Mouse (Mus musculus) Muller cell, postnatal 12 days (primary cell): Measurements from ENCODE around the gene Tmem189.

Experiments
- DNase-seq: peaks from one replicate; pipeline ENCODE4 v3.0.0-alpha.2; 2015; ENCODE audit errors: inconsistent ontology term

Tmem189 gene

DNA sequence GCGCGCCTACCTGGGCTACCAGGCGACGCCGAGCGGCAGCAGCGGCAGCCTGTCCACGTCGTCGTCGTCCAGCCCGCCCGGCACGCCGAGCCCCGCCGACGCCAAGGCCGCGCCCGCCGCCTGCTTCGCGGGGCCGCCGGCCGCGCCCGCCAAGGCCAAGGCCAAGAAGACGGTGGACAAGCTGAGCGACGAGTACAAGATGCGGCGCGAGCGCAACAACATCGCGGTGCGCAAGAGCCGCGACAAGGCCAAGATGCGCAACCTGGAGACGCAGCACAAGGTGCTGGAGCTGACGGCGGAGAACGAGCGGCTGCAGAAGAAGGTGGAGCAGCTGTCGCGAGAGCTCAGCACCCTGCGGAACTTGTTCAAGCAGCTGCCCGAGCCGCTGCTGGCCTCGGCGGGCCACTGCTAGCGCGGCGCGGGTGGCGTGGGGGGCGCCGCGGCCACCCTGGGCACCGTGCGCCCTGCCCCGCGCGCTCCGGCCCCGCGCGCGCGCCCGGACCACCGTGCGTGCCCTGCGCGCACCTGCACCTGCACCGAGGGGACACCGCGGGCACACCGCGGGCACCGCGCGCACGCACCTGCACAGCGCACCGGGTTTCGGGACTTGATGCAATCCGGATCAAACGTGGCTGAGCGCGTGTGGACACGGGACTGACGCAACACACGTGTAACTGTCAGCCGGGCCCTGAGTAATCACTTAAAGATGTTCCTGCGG, at the start of gene Tmem189:
TSS of gene Tmem189 (minus strand) at position 322 of the 718 bp plus-strand sequence.
- DNase-seq, result peak; percentile 57

DNA sequence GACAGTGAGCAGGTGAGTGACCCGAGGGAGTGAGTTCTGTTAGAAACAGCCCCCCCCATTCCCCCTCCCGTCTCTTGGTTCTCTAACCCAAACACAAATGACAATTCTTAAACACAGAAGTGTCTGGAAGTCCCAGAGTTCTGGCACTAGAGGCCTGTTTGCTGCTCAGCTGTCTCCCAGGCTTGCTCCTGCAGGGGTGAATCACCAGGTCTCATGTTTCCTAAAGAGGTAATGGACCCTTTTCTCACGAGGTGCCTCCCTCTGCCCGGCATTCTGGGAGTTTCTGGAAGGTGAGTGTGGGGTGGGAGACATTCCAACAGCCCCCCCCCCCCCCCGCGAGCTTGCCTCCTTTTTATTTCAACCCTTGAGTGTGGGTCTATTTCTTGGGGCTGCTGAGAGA, 49.4 kb upstream of the Tmem189 start:
- DNase-seq, result no peak

- no peak for DNase-seq
Observed at GRCm38 (mm10) chr2:167734861-167735260, 45.2 kb upstream of the Tmem189 start.

- no peak for DNase-seq
Observed at GRCm38 (mm10) chr2:167731149-167731548, 41.5 kb upstream of the Tmem189 start.

- no peak for DNase-seq
Observed at GRCm38 (mm10) chr2:167730036-167730435, 40.4 kb upstream of the Tmem189 start.

DNA sequence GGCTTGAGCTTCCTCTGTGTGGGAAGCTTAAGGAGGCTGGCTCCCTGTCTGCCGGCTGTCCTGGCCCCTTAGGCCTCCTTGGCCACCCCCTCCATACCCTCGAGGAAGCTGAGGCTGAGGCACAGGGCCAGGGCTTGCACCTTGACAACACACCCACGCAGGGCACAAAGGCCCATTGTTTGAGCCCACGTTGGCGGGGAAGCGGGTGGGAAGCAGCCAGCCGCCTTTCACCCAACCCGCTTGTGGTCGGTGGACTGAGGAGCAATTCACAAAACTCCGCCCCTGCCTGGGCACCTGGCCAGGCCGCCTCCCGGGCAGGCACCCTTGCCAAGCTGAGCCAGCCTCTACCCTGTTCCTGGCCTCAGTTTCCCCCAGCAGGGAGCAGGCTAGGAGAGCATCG, 37.5 kb upstream of the Tmem189 start:
- peak; percentile 96 for DNase-seq

GRCm38 (mm10) chr2:167725879-167726278, 36.3 kb upstream of the Tmem189 start:
- DNase-seq, result no peak

DNA sequence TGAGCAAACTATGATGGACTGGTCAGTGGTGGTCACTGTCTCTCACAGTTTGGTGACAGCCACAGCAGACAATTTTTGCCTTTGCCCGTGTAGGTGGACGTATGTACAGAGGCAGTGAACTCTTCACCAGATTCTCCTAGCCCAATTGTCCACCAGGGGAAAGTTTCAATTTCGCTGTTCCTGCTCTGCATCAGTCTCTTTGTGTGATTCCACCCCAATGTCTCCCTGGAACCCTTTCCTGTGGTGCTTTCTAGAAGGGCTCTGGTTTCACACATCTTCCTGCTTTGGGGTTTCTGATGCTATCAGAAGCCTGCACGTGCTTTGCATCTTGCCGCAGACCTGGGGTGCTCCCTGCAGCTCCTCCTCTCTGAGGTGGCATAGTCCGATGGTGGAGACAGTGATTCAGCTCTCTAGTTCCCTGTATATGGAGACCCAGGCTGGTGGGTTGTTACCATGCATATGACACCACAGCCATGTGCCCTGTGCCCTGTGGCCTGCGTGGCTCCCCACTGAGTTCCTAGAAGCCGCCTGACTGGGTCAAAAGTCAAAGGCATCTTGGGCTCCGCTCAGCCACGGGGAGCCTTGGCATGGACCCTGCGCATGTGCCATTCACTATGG, 34.1 kb upstream of the Tmem189 start:
- no peak for DNase-seq

- DNase-seq, result no peak
Observed at GRCm38 (mm10) chr2:167722538-167722937, 32.9 kb upstream of the Tmem189 start.

DNA sequence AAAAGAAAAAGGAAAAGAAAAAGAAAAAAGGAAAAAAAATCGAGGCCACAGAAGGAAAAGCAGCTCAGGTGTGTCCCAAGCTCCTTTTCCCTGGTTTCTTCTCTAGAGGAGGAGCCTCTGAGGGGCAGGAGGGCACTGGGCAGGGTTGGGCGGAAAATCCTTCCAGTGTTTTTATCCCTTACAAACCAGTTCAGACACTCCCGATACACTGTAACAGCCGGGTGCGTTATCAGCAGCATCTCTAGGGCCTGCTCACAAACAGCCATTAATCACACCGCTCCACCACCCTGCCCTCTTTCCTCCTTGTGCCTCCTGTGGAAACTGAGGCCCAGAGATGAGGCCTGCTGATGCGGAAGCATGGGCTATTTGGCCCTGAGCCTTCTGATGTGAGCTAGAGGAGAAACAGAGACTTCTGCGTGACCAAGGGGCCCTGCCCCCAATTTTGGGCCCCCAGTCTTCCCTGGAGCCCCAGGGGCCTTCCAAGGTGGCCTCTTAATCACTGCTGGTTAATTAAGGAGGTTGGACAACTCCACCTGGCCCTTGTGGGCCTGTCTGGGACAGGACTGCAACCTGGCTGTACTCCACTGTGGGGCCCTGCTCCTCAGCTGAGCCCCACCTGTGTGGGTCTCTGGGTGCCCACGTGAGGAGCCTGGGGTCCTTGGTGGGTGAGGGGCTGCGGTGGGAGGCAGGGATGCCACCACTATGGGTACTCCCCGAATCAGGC, 31.7 kb upstream of the Tmem189 start:
- DNase-seq, result no peak

DNA sequence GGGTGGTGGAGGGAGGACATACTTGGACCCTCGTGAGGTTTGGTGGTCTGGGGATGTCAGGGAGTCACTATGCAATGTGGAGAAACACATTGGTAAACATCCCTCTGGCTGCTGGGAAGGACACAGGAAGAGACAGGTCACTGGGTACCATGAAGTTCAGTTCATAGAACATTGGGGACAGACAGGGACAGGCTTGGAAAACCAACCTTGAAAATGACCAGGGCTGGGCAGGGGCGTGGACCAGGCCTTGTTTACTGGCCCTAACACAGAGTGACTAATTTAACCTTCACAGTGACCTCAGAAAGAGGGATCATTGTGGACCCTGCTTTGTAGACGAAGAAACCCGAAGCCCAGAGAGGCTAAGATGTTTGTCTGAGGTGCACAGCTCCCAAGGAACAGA, 29.9 kb upstream of the Tmem189 start:
- no peak for DNase-seq

GRCm38 (mm10) chr2:167717208-167717607, 27.6 kb upstream of the Tmem189 start:
- DNase-seq, result no peak

DNA sequence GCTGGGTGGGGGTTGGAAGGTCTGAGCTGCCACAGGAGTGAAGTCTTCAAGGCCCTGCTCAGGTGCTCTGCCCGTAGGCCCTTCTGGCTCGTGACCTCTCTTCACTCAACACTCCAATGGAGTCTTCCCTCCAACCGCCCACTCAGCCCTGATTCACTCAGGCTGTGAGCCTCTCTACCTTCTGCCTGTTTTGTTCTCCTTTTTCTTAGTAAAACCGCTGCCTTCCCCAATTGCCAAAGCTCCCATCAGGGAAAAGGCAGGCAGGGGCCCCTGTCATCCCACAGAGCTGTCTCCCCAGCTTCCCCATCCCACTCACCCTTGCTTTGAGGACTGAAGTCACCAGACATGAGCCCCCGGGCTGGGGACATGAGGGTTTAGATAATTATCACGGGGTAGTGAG, 25.4 kb upstream of the Tmem189 start:
- peak; percentile 47 for DNase-seq

DNA sequence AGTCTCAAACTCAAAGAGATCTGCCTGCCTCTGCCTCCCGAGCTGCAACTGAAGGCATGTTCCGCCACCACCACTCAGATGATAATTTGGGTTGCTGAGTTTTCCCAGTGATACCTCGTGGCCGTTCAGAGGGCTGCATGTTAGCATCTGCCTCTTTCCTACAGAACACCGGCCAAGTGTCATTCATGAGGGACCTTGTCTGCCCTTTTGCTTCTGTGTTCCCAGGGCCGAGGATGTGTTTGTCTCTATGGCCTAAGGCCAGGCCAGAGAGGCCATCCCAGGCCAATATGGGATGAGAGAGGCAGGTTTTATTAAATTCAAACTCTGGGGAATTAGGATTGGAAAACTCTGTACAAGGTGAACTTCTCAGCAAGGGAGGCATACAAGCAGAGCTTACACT, 24.7 kb upstream of the Tmem189 start:
- no peak for DNase-seq

DNA sequence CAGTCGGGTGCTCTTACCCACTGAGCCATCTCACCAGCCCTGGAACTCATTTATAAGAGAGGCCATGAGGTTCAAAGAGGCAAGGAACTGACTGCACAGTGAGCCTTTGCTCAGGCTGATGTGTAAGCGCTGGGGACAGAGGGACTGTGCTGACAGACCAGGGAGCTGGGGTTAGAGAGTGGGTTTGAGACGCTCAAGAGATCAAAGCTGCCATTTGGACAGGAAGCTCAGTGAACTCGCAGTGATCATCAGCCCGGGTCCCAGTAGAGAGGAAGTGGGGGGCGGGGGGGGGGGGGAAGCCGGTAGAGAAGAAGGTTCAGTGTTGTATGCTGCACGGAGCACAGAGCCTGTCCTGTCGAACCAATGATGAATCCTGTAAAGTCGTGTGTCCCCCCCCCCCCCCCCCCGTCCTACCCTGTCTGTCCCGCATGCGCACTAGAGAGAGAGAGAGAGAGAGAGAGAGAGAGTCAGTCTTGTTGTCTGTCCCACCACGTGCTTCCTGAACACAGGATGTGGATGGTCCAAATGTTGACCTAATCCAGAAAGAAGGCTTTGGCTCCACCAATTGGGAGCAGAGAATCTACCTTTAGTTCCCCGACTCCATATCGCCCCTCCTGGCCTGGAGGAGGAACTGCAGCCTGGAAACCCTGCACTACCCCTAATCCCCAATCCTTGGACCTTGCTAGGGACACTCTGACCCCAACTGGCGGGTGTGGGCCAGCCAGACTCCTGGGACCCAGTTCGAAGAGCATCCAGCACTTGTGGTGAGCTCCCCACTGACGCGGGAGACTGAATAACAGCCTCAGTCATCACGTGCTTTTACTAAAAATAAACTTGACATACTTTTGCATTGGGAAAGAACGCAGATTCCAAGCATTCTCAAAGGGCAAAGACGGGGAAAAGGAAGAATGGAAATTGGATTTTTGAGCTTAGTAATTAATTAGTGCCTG, 23.5 kb upstream of the Tmem189 start:
- DNase-seq, result peak; percentile 97

GRCm38 (mm10) chr2:167710574-167710973, 21.0 kb upstream of the Tmem189 start:
- peak; percentile 56 for DNase-seq

DNA sequence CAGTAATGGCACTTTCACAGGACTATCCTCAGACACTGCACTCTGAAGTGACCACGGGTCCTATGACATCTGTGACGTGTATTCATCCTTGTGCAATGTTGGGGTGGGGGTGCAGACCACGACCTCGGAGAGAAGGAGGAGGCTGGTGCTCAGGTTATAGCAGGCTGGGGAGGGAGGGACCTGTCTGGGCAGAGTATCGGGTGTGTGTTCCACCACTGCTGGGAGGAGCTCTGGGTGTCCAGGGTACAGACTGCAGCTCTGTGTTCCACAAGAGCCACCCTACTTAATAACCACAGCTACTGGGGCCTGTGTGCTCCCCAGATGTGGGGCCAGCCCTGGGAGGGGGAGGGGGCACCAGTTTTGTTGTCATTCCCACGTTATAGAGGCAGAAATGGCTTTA, 20.3 kb upstream of the Tmem189 start:
- no peak for DNase-seq

GRCm38 (mm10) chr2:167708373-167708772, 18.8 kb upstream of the Tmem189 start:
- no peak for DNase-seq

GRCm38 (mm10) chr2:167706183-167706939, 16.7 kb upstream of the Tmem189 start:
- DNase-seq, result no peak

GRCm38 (mm10) chr2:167704409-167704808, 14.8 kb upstream of the Tmem189 start:
- DNase-seq, result no peak

DNA sequence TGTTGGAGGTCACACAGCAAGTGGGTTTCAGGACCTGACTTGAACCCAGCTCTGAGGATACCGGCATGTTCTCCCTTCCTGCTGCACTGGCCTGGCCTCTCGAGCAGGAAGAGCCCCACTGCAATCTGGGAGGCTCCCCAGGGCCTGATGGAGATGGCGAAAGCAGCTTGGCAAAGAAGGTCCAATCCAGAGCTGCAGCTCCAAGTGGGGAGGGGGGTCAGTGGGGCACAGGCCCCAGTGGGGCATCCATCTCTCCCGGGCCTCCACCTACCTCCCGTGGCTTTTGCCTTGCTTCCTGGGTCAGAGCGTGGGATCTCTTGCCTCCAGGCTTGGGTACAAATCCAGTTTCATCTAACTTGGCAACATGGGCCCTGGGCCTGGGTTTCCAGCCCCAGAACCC, 12.5 kb upstream of the Tmem189 start:
- no peak for DNase-seq
